Mouse (Mus musculus): ENCODE data around the gene Fam45a. TPM values are rescaled to one million over a fixed set of nuclear protein-coding genes. Genes with fewer than 3 reads are reported as not detected.

Fam45a gene
- polyA plus RNA-seq, 1 experiment from 2014 or later, result 24.7 TPM

DNA sequence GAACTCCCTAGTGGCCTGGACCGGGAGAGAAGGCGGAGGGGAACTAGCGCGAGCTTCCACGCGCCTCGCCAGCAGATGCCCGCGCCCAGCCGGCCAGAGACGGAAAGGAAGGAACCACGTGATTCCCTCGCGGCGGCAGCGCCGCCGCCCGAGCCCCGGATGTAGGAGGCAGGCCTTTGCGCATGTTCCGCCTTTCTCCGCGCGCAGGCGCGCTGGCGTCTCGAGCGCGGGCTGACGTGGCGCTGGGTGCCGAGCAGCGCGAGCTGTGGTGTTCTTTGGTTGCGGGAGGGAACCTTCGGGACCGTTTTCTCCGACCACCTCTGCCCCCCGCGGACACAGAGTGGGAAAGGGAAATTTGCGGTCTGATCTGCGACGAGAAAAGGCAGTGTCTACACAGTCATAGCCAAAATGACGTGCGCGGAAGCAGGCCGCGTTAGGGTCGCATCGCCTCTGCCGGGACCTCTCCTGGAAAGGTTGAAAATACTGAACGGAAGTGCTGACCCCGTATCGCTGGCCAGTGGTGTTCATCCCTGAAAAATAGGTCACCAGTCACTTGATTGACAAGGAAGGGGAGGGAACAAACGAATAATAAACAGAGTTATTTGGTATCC is 20.7 kb upstream of the Fam45a start, which contains the start of gene Eif3a:
Gene Eif3a (minus strand): TSS at position 108 of the 611 bp plus-strand sequence.
- Histone ChIP-seq H3K27me3 (ENCODE audit: control insufficient read depth, insufficient read depth, low read length) (no peaks in the 10 kb centered on the region), H3K27ac (ENCODE audit: low read depth, low read length) (peak within 1 kb of the TSS; percentile 98), H3K36me3 (ENCODE audit: control insufficient read depth, insufficient read depth, low read length) (no peaks in the 10 kb centered on the region), H3K4me3 (ENCODE audit: low read depth, low read length) (peak within 1 kb of the TSS; percentile 99), H3K4me1 (ENCODE audit: control insufficient read depth, insufficient read depth, low read length) (peaks cover 11% of the 10 kb centered on the region), H3K9ac (ENCODE audit: low read depth, low read length) (peak within 1 kb of the TSS; percentile 100), H3K9me3 (replicated peaks; ENCODE audit: control insufficient read depth, low read length) (no peaks in the 10 kb centered on the region), H3K4me2 (peak within 1 kb of the TSS; percentile 75)
- WGBS (ENCODE audit: insufficient replicate concordance), result under 1% methylated on average over 56 of the region's 57 CpGs
- peak; percentile 91 for ATAC-seq (replicated peaks; ENCODE audit: insufficient number of reproducible peaks, low FRiP score, low TSS enrichment)

DNA sequence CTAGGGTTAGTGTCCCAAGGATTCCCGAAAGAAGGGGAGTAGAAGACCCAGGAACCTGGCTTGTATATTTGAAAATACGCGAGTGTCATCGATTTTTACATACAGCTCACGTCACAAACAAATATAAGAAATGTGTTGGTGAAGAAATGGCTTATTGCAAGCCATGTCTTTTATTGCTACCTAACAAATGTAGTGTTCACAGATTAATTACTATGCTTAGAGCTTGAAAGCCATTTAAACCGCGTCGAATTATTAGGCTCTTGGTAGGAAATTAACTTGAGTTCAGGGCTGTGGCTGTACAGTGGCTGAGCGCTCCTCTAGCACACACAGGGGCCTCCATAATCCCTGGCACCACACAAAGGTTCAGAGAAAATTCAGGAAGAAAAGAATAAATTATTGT is 20.2 kb upstream of the Fam45a start:
- H3K4me2 ChIP-seq, result peak overlapping the region; percentile 75
- H3K27ac ChIP-seq (ENCODE audit: low read depth, low read length), result peak overlapping the region; percentile 98
- peak overlapping the region; percentile 99 for H3K4me3 ChIP-seq (ENCODE audit: low read depth, low read length)
- peaks cover 7% of the 10 kb centered on the region for H3K4me1 ChIP-seq (ENCODE audit: control insufficient read depth, insufficient read depth, low read length)
- H3K9ac ChIP-seq (ENCODE audit: low read depth, low read length), result peak overlapping the region; percentile 100
- no peak for ATAC-seq (replicated peaks; ENCODE audit: insufficient number of reproducible peaks, low FRiP score, low TSS enrichment)
- H3K36me3 ChIP-seq (ENCODE audit: control insufficient read depth, insufficient read depth, low read length), result no peaks in the 10 kb centered on the region
- whole genome bisulfite sequencing (ENCODE audit: insufficient replicate concordance), result 22% methylated on average over 9 of the region's 9 CpGs
- H3K27me3 ChIP-seq (ENCODE audit: control insufficient read depth, insufficient read depth, low read length), result no peaks in the 10 kb centered on the region
- H3K9me3 ChIP-seq (replicated peaks; ENCODE audit: control insufficient read depth, low read length), result no peaks in the 10 kb centered on the region

DNA sequence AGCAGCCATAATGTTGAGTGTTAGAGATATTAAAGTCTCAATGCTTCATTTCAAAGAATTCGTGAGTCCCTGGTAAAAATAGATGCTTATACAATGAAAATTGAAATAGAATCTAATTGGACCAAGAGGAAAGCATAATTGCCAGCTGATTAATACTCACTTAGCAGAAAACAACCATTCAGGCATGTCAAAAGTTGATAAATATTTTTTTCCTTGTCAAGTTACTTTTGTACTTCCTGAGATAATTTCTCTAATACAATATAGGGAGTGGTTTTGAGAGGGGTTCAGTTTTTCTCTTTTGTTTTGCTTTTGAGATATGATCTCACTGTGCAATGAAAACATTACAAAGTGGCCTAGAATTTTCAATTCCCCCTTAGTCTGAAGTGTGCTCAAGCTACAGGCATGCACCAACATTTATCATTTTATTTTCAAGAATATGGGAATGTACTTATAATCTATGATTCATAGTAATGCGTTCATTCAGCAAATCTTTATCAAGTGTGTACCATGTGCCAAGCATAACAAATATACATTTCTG is 18.1 kb upstream of the Fam45a start:
- Histone ChIP-seq H3K27me3 (ENCODE audit: control insufficient read depth, insufficient read depth, low read length) (no peaks in the 10 kb centered on the region), H3K4me2 (no peak overlapping the region), H3K9me3 (replicated peaks; ENCODE audit: control insufficient read depth, low read length) (no peaks in the 10 kb centered on the region), H3K4me1 (ENCODE audit: control insufficient read depth, insufficient read depth, low read length) (peaks cover 3% of the 10 kb centered on the region; the same call in 1 of the 2 replicates), H3K9ac (ENCODE audit: low read depth, low read length) (no peak overlapping the region), H3K4me3 (ENCODE audit: low read depth, low read length) (no peak overlapping the region), H3K36me3 (ENCODE audit: control insufficient read depth, insufficient read depth, low read length) (no peaks in the 10 kb centered on the region), H3K27ac (ENCODE audit: low read depth, low read length) (no peak overlapping the region)
- ATAC-seq (replicated peaks; ENCODE audit: insufficient number of reproducible peaks, low FRiP score, low TSS enrichment), result no peak
- 86% methylated on average over 2 of the region's 2 CpGs for WGBS (ENCODE audit: insufficient replicate concordance)

DNA sequence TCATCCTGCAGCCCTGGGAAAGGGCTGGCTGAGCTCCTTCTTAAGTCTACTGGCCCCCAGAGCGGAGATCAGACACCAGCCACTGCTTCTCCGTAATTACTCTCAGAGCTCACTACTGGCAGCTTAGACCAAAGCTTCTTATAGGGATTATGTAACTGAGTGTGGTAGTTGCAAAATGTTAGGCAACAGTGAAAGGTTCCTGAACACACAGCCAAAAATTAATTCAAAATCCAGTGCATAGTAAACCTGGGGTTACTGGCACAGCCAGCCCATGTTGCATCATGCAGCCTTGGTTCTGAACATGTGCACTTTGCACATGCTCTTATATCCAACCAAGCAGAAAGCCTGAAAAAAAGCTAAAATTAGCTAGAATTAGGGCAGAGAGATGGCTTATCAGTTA is 16.1 kb upstream of the Fam45a start:
- Histone ChIP-seq H3K9ac (ENCODE audit: low read depth, low read length) (no peak overlapping the region), H3K27ac (ENCODE audit: low read depth, low read length) (no peak overlapping the region), H3K4me1 (ENCODE audit: control insufficient read depth, insufficient read depth, low read length) (no peaks in the 10 kb centered on the region), H3K4me2 (no peak overlapping the region), H3K4me3 (ENCODE audit: low read depth, low read length) (no peak overlapping the region), H3K27me3 (ENCODE audit: control insufficient read depth, insufficient read depth, low read length) (no peaks in the 10 kb centered on the region), H3K36me3 (ENCODE audit: control insufficient read depth, insufficient read depth, low read length) (no peaks in the 10 kb centered on the region), H3K9me3 (replicated peaks; ENCODE audit: control insufficient read depth, low read length) (no peaks in the 10 kb centered on the region)
- no peak for ATAC-seq (replicated peaks; ENCODE audit: insufficient number of reproducible peaks, low FRiP score, low TSS enrichment)
- WGBS (ENCODE audit: insufficient replicate concordance), result 86% methylated on average over 2 of the region's 2 CpGs

DNA sequence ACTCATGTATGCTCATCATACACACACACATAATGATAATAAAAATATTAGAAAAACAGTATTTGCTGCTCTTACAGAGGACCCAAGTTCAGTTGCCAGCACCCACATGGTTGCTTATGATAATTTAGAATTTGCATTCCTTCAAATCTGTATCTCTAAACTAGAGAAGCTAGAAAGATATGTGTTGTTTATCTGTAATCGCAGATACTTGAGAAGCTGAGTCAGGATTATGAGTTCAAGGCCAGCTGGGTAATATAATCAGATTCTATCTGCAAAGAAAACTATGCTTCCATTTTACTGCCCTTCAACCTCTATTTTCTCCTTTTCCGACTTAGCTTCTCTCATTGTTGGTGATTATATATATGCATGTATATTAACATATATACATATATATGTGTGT is 14.0 kb upstream of the Fam45a start:
- Histone ChIP-seq H3K4me3 (ENCODE audit: low read depth, low read length) (no peak overlapping the region), H3K4me1 (ENCODE audit: control insufficient read depth, insufficient read depth, low read length) (no peaks in the 10 kb centered on the region), H3K9ac (ENCODE audit: low read depth, low read length) (no peak overlapping the region), H3K27me3 (ENCODE audit: control insufficient read depth, insufficient read depth, low read length) (no peaks in the 10 kb centered on the region), H3K9me3 (replicated peaks; ENCODE audit: control insufficient read depth, low read length) (no peaks in the 10 kb centered on the region), H3K27ac (ENCODE audit: low read depth, low read length) (no peak overlapping the region), H3K36me3 (ENCODE audit: control insufficient read depth, insufficient read depth, low read length) (no peaks in the 10 kb centered on the region), H3K4me2 (no peak overlapping the region)
- ATAC-seq (replicated peaks; ENCODE audit: insufficient number of reproducible peaks, low FRiP score, low TSS enrichment), result no peak
- WGBS (ENCODE audit: insufficient replicate concordance), result 77% methylated on average over 2 of the region's 2 CpGs

DNA sequence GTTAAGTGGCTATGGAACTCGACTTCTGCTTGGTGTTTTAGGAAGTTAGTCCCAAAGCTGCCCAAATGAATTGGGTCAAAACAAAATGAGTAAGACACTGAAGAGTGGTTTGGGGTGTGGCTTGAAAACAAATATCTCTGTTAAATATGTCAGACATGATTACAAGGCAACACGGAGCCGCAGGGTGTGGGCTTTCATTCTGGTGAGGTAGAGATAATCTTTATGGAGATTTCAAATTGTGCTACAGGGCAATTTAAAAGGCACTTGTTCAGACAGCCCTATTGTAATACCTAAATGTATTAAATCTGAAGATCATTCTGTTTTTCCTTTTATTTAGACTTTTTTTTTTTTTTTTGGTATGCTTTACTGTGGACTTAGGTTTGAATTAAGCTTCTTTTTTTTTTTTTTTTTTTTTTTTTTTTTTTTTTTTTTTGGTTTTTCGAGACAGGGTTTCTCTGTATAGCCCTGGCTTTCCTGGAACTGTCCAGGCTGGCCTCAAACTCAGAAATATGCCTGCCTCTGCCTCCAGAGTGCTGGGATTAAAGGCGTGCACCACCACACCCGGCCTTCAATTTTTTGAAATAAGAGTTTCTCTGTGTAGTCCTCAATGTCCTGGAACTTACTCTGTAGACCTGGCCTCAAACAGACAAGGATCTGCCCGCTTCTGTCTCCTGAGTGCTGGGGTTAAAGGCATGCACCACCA is 11.4 kb upstream of the Fam45a start:
- no peak overlapping the region for H3K9ac ChIP-seq (ENCODE audit: low read depth, low read length)
- no peak overlapping the region for H3K4me2 ChIP-seq
- no peaks in the 10 kb centered on the region for H3K4me1 ChIP-seq (ENCODE audit: control insufficient read depth, insufficient read depth, low read length)
- H3K36me3 ChIP-seq (ENCODE audit: control insufficient read depth, insufficient read depth, low read length), result no peaks in the 10 kb centered on the region
- no peaks in the 10 kb centered on the region for H3K9me3 ChIP-seq (replicated peaks; ENCODE audit: control insufficient read depth, low read length)
- H3K4me3 ChIP-seq (ENCODE audit: low read depth, low read length), result no peak overlapping the region
- H3K27me3 ChIP-seq (ENCODE audit: control insufficient read depth, insufficient read depth, low read length), result no peaks in the 10 kb centered on the region
- whole genome bisulfite sequencing (ENCODE audit: insufficient replicate concordance), result 67% methylated on average over 7 of the region's 7 CpGs
- peak overlapping the region; percentile 55; the same call in 1 of the 2 replicates for H3K27ac ChIP-seq (ENCODE audit: low read depth, low read length)
- peak; percentile 72 for ATAC-seq (replicated peaks; ENCODE audit: insufficient number of reproducible peaks, low FRiP score, low TSS enrichment)

DNA sequence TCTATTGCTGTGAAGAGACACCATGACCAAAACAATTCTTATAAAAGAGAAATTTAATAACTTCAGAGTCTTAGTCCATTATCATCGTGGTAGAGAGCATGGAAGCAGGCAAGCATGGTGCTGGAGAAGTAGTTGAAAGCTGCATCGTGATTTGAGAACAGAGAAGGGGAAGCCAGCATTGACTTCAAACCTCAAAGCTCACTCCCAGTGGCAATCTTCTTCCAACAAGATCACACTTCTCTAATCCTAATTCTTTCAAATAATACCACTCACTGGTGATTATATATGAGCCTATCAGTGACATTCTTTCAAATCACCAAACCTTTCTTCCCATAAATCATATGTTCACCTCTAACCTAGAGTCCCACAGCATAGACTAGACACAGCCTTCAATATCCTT is 6.5 kb upstream of the Fam45a start:
- H3K36me3 ChIP-seq (ENCODE audit: control insufficient read depth, insufficient read depth, low read length), result no peaks in the 10 kb centered on the region
- no peak overlapping the region for H3K4me3 ChIP-seq (ENCODE audit: low read depth, low read length)
- H3K4me2 ChIP-seq, result no peak overlapping the region
- ATAC-seq (replicated peaks; ENCODE audit: insufficient number of reproducible peaks, low FRiP score, low TSS enrichment), result no peak
- H3K9ac ChIP-seq (ENCODE audit: low read depth, low read length), result no peak overlapping the region
- H3K27ac ChIP-seq (ENCODE audit: low read depth, low read length), result no peak overlapping the region
- H3K9me3 ChIP-seq (replicated peaks; ENCODE audit: control insufficient read depth, low read length), result no peaks in the 10 kb centered on the region
- no peaks in the 10 kb centered on the region for H3K27me3 ChIP-seq (ENCODE audit: control insufficient read depth, insufficient read depth, low read length)
- WGBS (ENCODE audit: insufficient replicate concordance), result 53% methylated on average over 2 of the region's 2 CpGs
- no peaks in the 10 kb centered on the region for H3K4me1 ChIP-seq (ENCODE audit: control insufficient read depth, insufficient read depth, low read length)

DNA sequence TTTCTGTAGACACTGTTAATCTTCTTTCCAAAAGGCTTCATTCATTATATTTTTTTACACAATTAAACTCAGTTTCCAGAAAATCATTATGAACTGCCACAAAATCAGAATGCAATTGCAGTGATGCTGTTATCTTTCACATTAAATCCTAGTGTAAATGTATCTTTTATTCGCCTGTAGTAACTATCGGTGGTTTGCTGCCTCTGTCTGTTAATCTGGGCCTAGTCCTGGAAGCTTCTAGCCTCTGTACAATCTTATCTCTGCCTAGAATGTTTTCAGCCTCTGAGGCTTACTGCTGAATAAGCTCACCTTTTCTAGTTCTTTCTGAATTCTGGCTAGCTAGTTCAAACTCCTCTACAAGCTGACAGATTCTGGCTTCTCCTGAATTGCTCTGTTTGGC is 1.5 kb upstream of the Fam45a start:
- Histone ChIP-seq H3K27me3 (ENCODE audit: control insufficient read depth, insufficient read depth, low read length) (no peaks in the 10 kb centered on the region), H3K9ac (ENCODE audit: low read depth, low read length) (no peak overlapping the region)
- WGBS (ENCODE audit: insufficient replicate concordance), result 65% methylated on average over 2 of the region's 2 CpGs

More for the DNA sequence above, 1.5 kb upstream of the Fam45a start:
- Histone ChIP-seq H3K4me3 (ENCODE audit: low read depth, low read length) (no peak overlapping the region), H3K27ac (ENCODE audit: low read depth, low read length) (no peak overlapping the region), H3K4me1 (ENCODE audit: control insufficient read depth, insufficient read depth, low read length) (peaks cover 7% of the 10 kb centered on the region; the same call in 1 of the 2 replicates), H3K4me2 (no peak overlapping the region), H3K9me3 (replicated peaks; ENCODE audit: control insufficient read depth, low read length) (no peaks in the 10 kb centered on the region), H3K36me3 (ENCODE audit: control insufficient read depth, insufficient read depth, low read length) (0 out of 2 replicates have a peak, but pooled peaks cover 2% of the 10 kb centered on the region)
- no peak for ATAC-seq (replicated peaks; ENCODE audit: insufficient number of reproducible peaks, low FRiP score, low TSS enrichment)
